ENCODE assay signal across 10 mouse cellular contexts in the genomic region with DNA sequence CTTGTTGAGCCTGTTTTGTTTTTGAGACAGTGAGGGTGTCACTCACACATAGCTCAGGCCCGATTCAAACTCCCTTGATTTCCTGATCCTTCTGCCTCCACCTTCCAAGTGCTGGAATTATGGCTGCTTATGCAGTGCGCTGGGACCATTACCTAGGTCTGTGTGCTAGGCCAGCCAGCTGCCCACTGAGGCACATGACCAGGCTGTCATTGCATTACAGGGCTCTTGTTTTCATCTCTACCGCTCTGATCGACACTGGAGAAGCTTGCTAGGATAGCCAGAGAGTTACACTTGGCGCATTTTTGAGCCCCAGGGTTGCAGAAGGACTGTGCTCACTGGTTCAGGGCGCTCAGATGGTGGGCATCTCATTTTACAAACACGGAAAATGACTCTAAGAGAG. TPM values are rescaled to one million over a fixed set of nuclear protein-coding genes. Genes with fewer than 3 reads are reported as not detected.
DNase-seq lines count a peak whose midpoint lies in the region; ATAC-seq lines count a peak whose summit lies in the region.
"Had no signal": no experiment of that assay in that cellular context is flagged by ENCODE, and none has a peak within 500 bp of the region (broad histone marks: within the 10 kb centered on the region; RNA-seq: fewer than 3 reads in every experiment).

No protein-coding gene starts in this region.

- no peak for DNase-seq in heart, adult 8-10 months (ENCODE audit: low spot score)
- no peak for DNase-seq in neural tube, embryonic 11.5 days (ENCODE audit: low spot score)
- no peak for DNase-seq in neural tube, embryonic 10.5 days (ENCODE audit: extremely low spot score, low spot score)
- DNase-seq in urinary bladder, adult 18-20 months (ENCODE audit: low spot score in 2 of 2), result no peak
- DNase-seq in ovary, adult 18-20 months (ENCODE audit: low spot score), result no peak
- DNase-seq in cerebellum, adult 9-10 months, result no peak
- DNase-seq: cerebellum, adult 11-12 months had no signal

- peaks cover 14% of the 10 kb centered on the region for H3K27me3 ChIP-seq in heart, embryonic 14.5 days (ENCODE audit: control insufficient read depth, insufficient read depth, low read length)
- peaks cover 14% of the 10 kb centered on the region for H3K27me3 ChIP-seq in neural tube, embryonic 11.5 days (ENCODE audit: control insufficient read depth, insufficient read depth, low read length)
- H3K27me3 ChIP-seq in liver, embryonic 12.5 days (replicated peaks), result peaks cover 19% of the 10 kb centered on the region

- no peaks in the 10 kb centered on the region for H3K9me3 ChIP-seq in heart, embryonic 14.5 days (ENCODE audit: control insufficient read depth, low read length)
- H3K9me3 ChIP-seq in neural tube, embryonic 11.5 days (ENCODE audit: control insufficient read depth, low read length), result no peaks in the 10 kb centered on the region
- H3K9me3 ChIP-seq in liver, embryonic 12.5 days (replicated peaks), result no peaks in the 10 kb centered on the region
- H3K9me3 ChIP-seq: liver, embryonic 15.5 days had no signal

- no peak overlapping the region for H3K9ac ChIP-seq in heart, embryonic 14.5 days (ENCODE audit: low read length)
- no peak overlapping the region for H3K9ac ChIP-seq in neural tube, embryonic 11.5 days (ENCODE audit: low read length)
- H3K9ac ChIP-seq in liver, embryonic 12.5 days, result 0 out of 2 replicates have a peak overlapping the region, but pooled peaks have one; percentile 3
- H3K9ac ChIP-seq: liver, embryonic 15.5 days had no signal

- H3K4me2 ChIP-seq in heart, embryonic 14.5 days (ENCODE audit: low read length), result peak overlapping the region; percentile 19; the same call in 1 of the 2 replicates
- no peak overlapping the region for H3K4me2 ChIP-seq in neural tube, embryonic 11.5 days (ENCODE audit: low read depth)
- H3K4me2 ChIP-seq in liver, embryonic 12.5 days, result peak overlapping the region; percentile 29; the same call in 1 of the 2 replicates
- H3K4me2 ChIP-seq: liver, embryonic 15.5 days had no signal

- 30% methylated on average over 7 of the region's 7 CpGs for WGBS in heart, embryonic 14.5 days
- 27% methylated on average over 7 of the region's 7 CpGs for WGBS in neural tube, embryonic 11.5 days
- 56% methylated on average over 7 of the region's 7 CpGs for WGBS in liver, embryonic 12.5 days (ENCODE audit: insufficient replicate concordance)

- no peak overlapping the region for H3K27ac ChIP-seq in heart, embryonic 14.5 days (replicated peaks in 1 of 2; ENCODE audit: control insufficient read depth in 1 of 2, insufficient read depth in 1 of 2, low read depth in 2 of 2, low read length in 2 of 2)
- H3K27ac ChIP-seq in neural tube, embryonic 11.5 days (ENCODE audit: low read depth, low read length), result no peak overlapping the region
- no peak overlapping the region for H3K27ac ChIP-seq in liver, embryonic 12.5 days
- H3K27ac ChIP-seq: liver, embryonic 15.5 days had no signal

- H3K36me3 ChIP-seq in heart, embryonic 14.5 days (ENCODE audit: control insufficient read depth, insufficient read depth, low read length), result no peaks in the 10 kb centered on the region
- H3K36me3 ChIP-seq in neural tube, embryonic 11.5 days (ENCODE audit: control insufficient read depth, insufficient read depth, low read length), result no peaks in the 10 kb centered on the region
- H3K36me3 ChIP-seq in liver, embryonic 12.5 days, result no peaks in the 10 kb centered on the region
- H3K36me3 ChIP-seq: liver, embryonic 15.5 days had no signal

- 0 out of 4 replicates have a peak overlapping the region, but pooled peaks of 1 of the 2 experiments have one; percentile 10 for H3K4me3 ChIP-seq in heart, embryonic 14.5 days (ENCODE audit: control insufficient read depth in 1 of 2, insufficient read depth in 1 of 2, low read depth in 1 of 2, low read length in 2 of 2)
- 0 out of 2 replicates have a peak overlapping the region, but pooled peaks have one; percentile 4 for H3K4me3 ChIP-seq in neural tube, embryonic 11.5 days (ENCODE audit: low read depth, low read length)
- H3K4me3 ChIP-seq in liver, embryonic 12.5 days, result no peak overlapping the region

- ATAC-seq in heart, embryonic 14.5 days (ENCODE audit: insufficient number of reproducible peaks, insufficient read depth, low FRiP score, low read depth), result no peak
- no peak for ATAC-seq in neural tube, embryonic 11.5 days (ENCODE audit: insufficient read depth, low FRiP score, low TSS enrichment)
- ATAC-seq in liver, embryonic 12.5 days, result no peak

- no peaks in the 10 kb centered on the region for H3K4me1 ChIP-seq in heart, embryonic 14.5 days (ENCODE audit: control insufficient read depth in 2 of 2, insufficient read depth in 2 of 2, low read length in 2 of 2)
- H3K4me1 ChIP-seq in neural tube, embryonic 11.5 days (ENCODE audit: control insufficient read depth, insufficient read depth, low read length), result no peaks in the 10 kb centered on the region
- peaks cover 53% of the 10 kb centered on the region for H3K4me1 ChIP-seq in liver, embryonic 12.5 days

RNA-seq across cellular contexts. Expression of a gene that starts 0.4 kb away (rescaled TPM):
- 0.30 TPM in 1 of 2 replicates, not detected in the other for polyA plus RNA-seq in heart, embryonic 14.5 days (2014; fragmentation: Nextera tagmentation; extraction: Ambion mirVana)
- total RNA-seq in heart, adult 8-10 months (2022), result not detected
- polyA plus RNA-seq in neural tube, embryonic 11.5 days (2014; fragmentation: Nextera tagmentation; extraction: Ambion mirVana), result 2.0 and 2.7 TPM in 2 replicates
- 0.10 and 0.25 TPM in 2 replicates for polyA plus RNA-seq in liver, embryonic 12.5 days (2016; fragmentation: Nextera tagmentation; extraction: Ambion mirVana)

RNA-seq across cellular contexts. Expression of a gene that starts 8.8 kb away (rescaled TPM):
- 66.4 and 67.9 TPM in 2 replicates for polyA plus RNA-seq in heart, embryonic 14.5 days (2014; fragmentation: Nextera tagmentation; extraction: Ambion mirVana)
- total RNA-seq in heart, adult 8-10 months (2022), result 100 to 1,000 TPM in 1 of 4 experiments, 10 to 100 TPM in 3; 90.2 to 124 (median 94.3) TPM
- polyA plus RNA-seq in neural tube, embryonic 11.5 days (2014; fragmentation: Nextera tagmentation; extraction: Ambion mirVana), result 79.1 and 81.5 TPM in 2 replicates
- polyA plus RNA-seq in liver, embryonic 12.5 days (2016; fragmentation: Nextera tagmentation; extraction: Ambion mirVana), result 29.2 and 32.5 TPM in 2 replicates

RNA-seq across cellular contexts. Expression of a gene that starts 20.5 kb away (rescaled TPM):
- 94.7 and 96.9 TPM in 2 replicates for polyA plus RNA-seq in heart, embryonic 14.5 days (2014; fragmentation: Nextera tagmentation; extraction: Ambion mirVana)
- 10 to 100 TPM; 15.1 to 17.7 (median 16.7) TPM for total RNA-seq in heart, adult 8-10 months (2022)
- 79.4 and 87.1 TPM in 2 replicates for polyA plus RNA-seq in neural tube, embryonic 11.5 days (2014; fragmentation: Nextera tagmentation; extraction: Ambion mirVana)
- 87.4 and 88.6 TPM in 2 replicates for polyA plus RNA-seq in liver, embryonic 12.5 days (2016; fragmentation: Nextera tagmentation; extraction: Ambion mirVana)

RNA-seq across cellular contexts. Expression of a gene that starts 23.9 kb away (rescaled TPM):
- 7.6 and 12.6 TPM in 2 replicates for polyA plus RNA-seq in heart, embryonic 14.5 days (2014; fragmentation: Nextera tagmentation; extraction: Ambion mirVana)
- 10 to 100 TPM; 16.2 to 18.3 (median 17.3) TPM for total RNA-seq in heart, adult 8-10 months (2022)
- 15.0 and 15.5 TPM in 2 replicates for polyA plus RNA-seq in neural tube, embryonic 11.5 days (2014; fragmentation: Nextera tagmentation; extraction: Ambion mirVana)
- polyA plus RNA-seq in liver, embryonic 12.5 days (2016; fragmentation: Nextera tagmentation; extraction: Ambion mirVana), result 14.5 and 15.5 TPM in 2 replicates

RNA-seq across cellular contexts. Expression of a gene that starts 46.6 kb away (rescaled TPM):
- 47.2 and 51.4 TPM in 2 replicates for polyA plus RNA-seq in heart, embryonic 14.5 days (2014; fragmentation: Nextera tagmentation; extraction: Ambion mirVana)
- 100 to 1,000 TPM in 1 of 4 experiments, 10 to 100 TPM in 3; 87.0 to 105 (median 93.5) TPM for total RNA-seq in heart, adult 8-10 months (2022)
- 47.2 and 55.1 TPM in 2 replicates for polyA plus RNA-seq in neural tube, embryonic 11.5 days (2014; fragmentation: Nextera tagmentation; extraction: Ambion mirVana)
- polyA plus RNA-seq in liver, embryonic 12.5 days (2016; fragmentation: Nextera tagmentation; extraction: Ambion mirVana), result 85.7 and 85.9 TPM in 2 replicates
